Comparison of ENCODE assay signal across 10 mouse cellular contexts in genomic region chr17:49756862-49757261, GRCm38 (mm10).
DNase-seq lines count a peak whose midpoint lies in the region; ATAC-seq and TF ChIP-seq lines count a peak whose summit lies in the region.
"Had no signal": no experiment of that assay in that cellular context is flagged by ENCODE, and none has a peak within 500 bp of the region (broad histone marks: within the 10 kb centered on the region; RNA-seq: fewer than 3 reads in every experiment).

No protein-coding gene starts in this region.

- ATAC-seq in heart, postnatal 0 days (ENCODE audit: insufficient read depth, low read depth) = peak; percentile 64
- ATAC-seq in midbrain, embryonic 14.5 days (ENCODE audit: low FRiP score, low TSS enrichment) = no peak

- 65% methylated on average over 19 of the region's 19 CpGs for WGBS in heart, postnatal 0 days
- WGBS in midbrain, embryonic 14.5 days = 85% methylated on average over 19 of the region's 19 CpGs

- H3K27ac ChIP-seq in gastrocnemius, adult 2 months = no peak overlapping the region
- H3K27ac ChIP-seq in heart, postnatal 0 days (ENCODE audit: low read depth) = no peak overlapping the region
- no peak overlapping the region for H3K27ac ChIP-seq in midbrain, embryonic 14.5 days (replicated peaks; ENCODE audit: low read depth, low read length)
- H3K27ac ChIP-seq: midbrain, embryonic 12.5 days had no signal

- 0 out of 2 replicates have a peak, but pooled peaks cover 6% of the 10 kb centered on the region for H3K9me3 ChIP-seq in heart, postnatal 0 days (replicated peaks; ENCODE audit: control insufficient read depth, low read length)
- no peaks in the 10 kb centered on the region for H3K9me3 ChIP-seq in midbrain, embryonic 14.5 days (ENCODE audit: control insufficient read depth, low read length)
- H3K9me3 ChIP-seq: midbrain, embryonic 12.5 days had no signal

- no peak for TF ChIP-seq CTCF in gastrocnemius, adult 2 months (IDR thresholded peaks at IDR 0.05)
- TF ChIP-seq CTCF in heart, postnatal 0 days (IDR thresholded peaks at IDR 0.05; ENCODE audit: low read depth) = no peak

- intact Hi-C loops in gastrocnemius, adult 2 months (cut with DNase I) = no loop called here

- no peak overlapping the region for H3K4me3 ChIP-seq in gastrocnemius, adult 2 months
- no peak overlapping the region for H3K4me3 ChIP-seq in heart, postnatal 0 days (ENCODE audit: low read depth, low read length)
- H3K4me3 ChIP-seq in midbrain, embryonic 14.5 days (replicated peaks; ENCODE audit: low read depth, low read length) = no peak overlapping the region
- H3K4me3 ChIP-seq: midbrain, embryonic 12.5 days had no signal

- no peak overlapping the region for H3K4me2 ChIP-seq in heart, postnatal 0 days (ENCODE audit: low read depth, low read length)
- no peak overlapping the region for H3K4me2 ChIP-seq in midbrain, embryonic 14.5 days (ENCODE audit: low read length)
- H3K4me2 ChIP-seq: midbrain, embryonic 12.5 days had no signal

- peaks cover 5% of the 10 kb centered on the region; the same call in 1 of the 2 replicates for H3K4me1 ChIP-seq in heart, postnatal 0 days (ENCODE audit: control insufficient read depth, insufficient read depth)
- H3K4me1 ChIP-seq in midbrain, embryonic 14.5 days (ENCODE audit: control insufficient read depth, insufficient read depth, low read length) = no peaks in the 10 kb centered on the region
- H3K4me1 ChIP-seq: midbrain, embryonic 12.5 days had no signal

- H3K9ac ChIP-seq in heart, postnatal 0 days (replicated peaks; ENCODE audit: low read depth, low read length) = no peak overlapping the region
- H3K9ac ChIP-seq in midbrain, embryonic 14.5 days (replicated peaks; ENCODE audit: low read length) = no peak overlapping the region
- H3K9ac ChIP-seq: midbrain, embryonic 12.5 days had no signal

- no peaks in the 10 kb centered on the region for H3K36me3 ChIP-seq in heart, postnatal 0 days (replicated peaks; ENCODE audit: control insufficient read depth, insufficient read depth, low read length)
- H3K36me3 ChIP-seq in midbrain, embryonic 14.5 days (ENCODE audit: control insufficient read depth, insufficient read depth, low read length) = no peaks in the 10 kb centered on the region
- H3K36me3 ChIP-seq: G1E; midbrain, embryonic 12.5 days had no signal

- DNase-seq in gastrocnemius, adult 2 months = peak; percentile 45
- no peak for DNase-seq in gastrocnemius, adult 8-10 months (ENCODE audit: low spot score in 2 of 2)
- DNase-seq in lung, adult 18-20 months = peak; percentile 5 to 7
- no peak for DNase-seq in lung, postnatal 25 days (ENCODE audit: low spot score)
- peak; percentile 23 for DNase-seq in heart, postnatal 0 days (ENCODE audit: low spot score)
- peak; percentile 49 for DNase-seq in retina, postnatal 1 day
- DNase-seq in midbrain, embryonic 14.5 days = no peak
- DNase-seq in right cerebral cortex, postnatal 14 days = no peak

- no peak for TF ChIP-seq EP300 in heart, postnatal 0 days (IDR thresholded peaks at IDR 0.05; ENCODE audit: low read depth)

- no peaks in the 10 kb centered on the region for H3K27me3 ChIP-seq in heart, postnatal 0 days (ENCODE audit: control insufficient read depth, insufficient read depth, low read length)
- no peaks in the 10 kb centered on the region for H3K27me3 ChIP-seq in midbrain, embryonic 14.5 days (ENCODE audit: control insufficient read depth, insufficient read depth, low read length)
- H3K27me3 ChIP-seq: midbrain, embryonic 12.5 days had no signal

Comparison
In these comparisons a context has a peak if more than half of its experiments do, and no peak if none do; other contexts are left out.
1. DNase-seq: peak in gastrocnemius, adult 2 months (single experiment), lung, adult 18-20 months (2 of 2), heart, postnatal 0 days (single experiment) and retina, postnatal 1 day (single experiment); none in gastrocnemius, adult 8-10 months (0 of 2), lung, postnatal 25 days (single experiment), midbrain, embryonic 14.5 days (single experiment) and right cerebral cortex, postnatal 14 days (single experiment).